Mouse (Mus musculus) inflammation-experienced regulatory T-cells, adult 6 months (primary cell): ENCODE data around the gene Cdk6. TPM values are rescaled to one million over a fixed set of nuclear protein-coding genes. Genes with fewer than 3 reads are reported as not detected.

ENCODE experiments used
- ATAC-seq: one replicate; pipeline ENCODE4 v1.8.0; 2017
- polyA plus RNA-seq, 3 experiments: library from polyadenylated mRNA; unstranded; fragments of 100-300 nt; shearing (Covaris generic); gene quantifications; one replicate each; pipeline ENCODE4 v1.2.1; 2017

Gene Cdk6
- polyA plus RNA-seq, 3 experiments from 2014 or later, result 21.7 to 46.6 (median 26.3) TPM

- ATAC-seq, result no peak
Observed at GRCm38 (mm10) chr5:3488146-3488774, 147.0 kb downstream of the Cdk6 start.

GRCm38 (mm10) chr5:3490358-3490757, 149.1 kb downstream of the Cdk6 start:
- ATAC-seq, result no peak

GRCm38 (mm10) chr5:3491084-3491483, 149.8 kb downstream of the Cdk6 start:
- ATAC-seq, result no peak

- no peak for ATAC-seq
Observed at GRCm38 (mm10) chr5:3491883-3492282, 150.6 kb downstream of the Cdk6 start.

- ATAC-seq, result no peak
Observed at GRCm38 (mm10) chr5:3492776-3493636, 151.7 kb downstream of the Cdk6 start.

GRCm38 (mm10) chr5:3493968-3494367, 152.7 kb downstream of the Cdk6 start:
- ATAC-seq, result no peak

- peak; percentile 64 for ATAC-seq
Observed at GRCm38 (mm10) chr5:3494452-3495187, 153.3 kb downstream of the Cdk6 start.

- ATAC-seq, result peak; percentile 47
Observed at GRCm38 (mm10) chr5:3497505-3497925, 156.2 kb downstream of the Cdk6 start.

- ATAC-seq, result no peak
Observed at GRCm38 (mm10) chr5:3500298-3500697, 159.0 kb downstream of the Cdk6 start.

- ATAC-seq, result no peak
Observed at GRCm38 (mm10) chr5:3500957-3501563, 159.8 kb downstream of the Cdk6 start.

GRCm38 (mm10) chr5:3501564-3502001, 160.3 kb downstream of the Cdk6 start:
- ATAC-seq, result peak; percentile 60

- ATAC-seq, result peak; percentile 35
Observed at GRCm38 (mm10) chr5:3502610-3503350, 161.5 kb downstream of the Cdk6 start.

- no peak for ATAC-seq
Observed at GRCm38 (mm10) chr5:3503373-3503772, 162.1 kb downstream of the Cdk6 start.

- ATAC-seq, result no peak
Observed at GRCm38 (mm10) chr5:3503836-3504323, 162.6 kb downstream of the Cdk6 start.

- no peak for ATAC-seq
Observed at GRCm38 (mm10) chr5:3504453-3504852, 163.2 kb downstream of the Cdk6 start.

GRCm38 (mm10) chr5:3505553-3505952, 164.3 kb downstream of the Cdk6 start:
- ATAC-seq, result no peak

GRCm38 (mm10) chr5:3508480-3509381, 167.4 kb downstream of the Cdk6 start:
- ATAC-seq, result peak; percentile 64

GRCm38 (mm10) chr5:3509503-3509902, 168.2 kb downstream of the Cdk6 start:
- ATAC-seq, result peak; percentile 41

- no peak for ATAC-seq
Observed at GRCm38 (mm10) chr5:3511097-3511795, 170.0 kb downstream of the Cdk6 start.

GRCm38 (mm10) chr5:3512584-3512983, 171.3 kb downstream of the Cdk6 start:
- peak; percentile 30 for ATAC-seq
